Mouse (Mus musculus) ES-Bruce4 (cell line): Measurements from ENCODE around the gene Rtl8c. TPM values are rescaled to one million over a fixed set of nuclear protein-coding genes. Genes with fewer than 3 reads are reported as not detected.
"Not testable (repeated sequence)": the region's sequence is repeated elsewhere in the genome, so short reads cannot be mapped to it uniquely, and the experiment has no call there.

Experiments used
- H3K27ac ChIP-seq: 2 replicates; pipeline ENCODE4 v1.5.1; 2012; ENCODE audit warnings: low read length, inconsistent platforms; ENCODE audit not compliant: insufficient read depth
- H3K27me3 ChIP-seq: 2 replicates; pipeline ENCODE4 v1.6.1; 2012; ENCODE audit warnings: mild to moderate bottlenecking, low read length, inconsistent platforms; ENCODE audit not compliant: control insufficient read depth, poor library complexity, insufficient read depth, severe bottlenecking
- H3K36me3 ChIP-seq: 2 replicates; pipeline ENCODE4 v1.6.1; 2012; ENCODE audit warnings: inconsistent platforms, mild to moderate bottlenecking, low read length, moderate library complexity; ENCODE audit not compliant: control insufficient read depth, poor library complexity, insufficient read depth, severe bottlenecking
- H3K4me1 ChIP-seq: one replicate; pipeline ENCODE4 v1.8.1; 2011; ENCODE audit warnings: low read length; ENCODE audit not compliant: control insufficient read depth, insufficient read depth
- H3K4me3 ChIP-seq: 2 replicates; pipeline ENCODE4 v1.5.1; 2011; ENCODE audit warnings: low read depth, mild to moderate bottlenecking, low read length
- H3K9ac ChIP-seq: 2 replicates; pipeline ENCODE4 v1.6.1; 2012; ENCODE audit warnings: low read depth, mild to moderate bottlenecking, inconsistent platforms; ENCODE audit not compliant: poor library complexity, severe bottlenecking
- H3K9me3 ChIP-seq: replicated peaks from 2 replicates; pipeline ENCODE4 v1.6.1; 2012; ENCODE audit warnings: mild to moderate bottlenecking, low read length, inconsistent platforms; ENCODE audit not compliant: control insufficient read depth, poor library complexity, insufficient read depth, severe bottlenecking
- CTCF ChIP-seq: IDR thresholded peaks from one replicate; pipeline ENCODE4 v1.8.1; 2011; ENCODE audit warnings: low read depth, low read length
- EP300 ChIP-seq: IDR thresholded peaks from 2 replicates; pipeline ENCODE4 v1.6.1; 2011; ENCODE audit warnings: low read depth, low read length; ENCODE audit not compliant: insufficient read depth
- POLR2A ChIP-seq: IDR thresholded peaks from one replicate; pipeline ENCODE4 v1.8.1; 2011; ENCODE audit warnings: low read length; ENCODE audit not compliant: insufficient read depth
- polyA plus RNA-seq: library from polyadenylated mRNA; stranded (reverse); fragments of >200 nt; gene quantifications from 2 replicates; pipeline ENCODE4 v1.2.4, GENCODE M21; 2011; ENCODE audit warnings: low read depth; ENCODE audit not compliant: missing spikeins, insufficient read depth, insufficient read length

Rtl8c gene
- polyA plus RNA-seq, 1 experiment = 7.0 TPM

GRCm38 (mm10) chrX:53645885-53646284 is 38.1 kb downstream of the Rtl8c start:
- H3K4me1 ChIP-seq = no peaks in the 10 kb centered on the region
- H3K36me3 ChIP-seq = no peaks in the 10 kb centered on the region
- H3K9me3 ChIP-seq = no peaks in the 10 kb centered on the region
- no peaks in the 10 kb centered on the region for H3K27me3 ChIP-seq
- H3K9ac ChIP-seq = no peak overlapping the region
- H3K4me3 ChIP-seq = no peak overlapping the region
- H3K27ac ChIP-seq = no peak overlapping the region
- TF ChIP-seq EP300 (no peak), CTCF (no peak), POLR2A (no peak)

DNA sequence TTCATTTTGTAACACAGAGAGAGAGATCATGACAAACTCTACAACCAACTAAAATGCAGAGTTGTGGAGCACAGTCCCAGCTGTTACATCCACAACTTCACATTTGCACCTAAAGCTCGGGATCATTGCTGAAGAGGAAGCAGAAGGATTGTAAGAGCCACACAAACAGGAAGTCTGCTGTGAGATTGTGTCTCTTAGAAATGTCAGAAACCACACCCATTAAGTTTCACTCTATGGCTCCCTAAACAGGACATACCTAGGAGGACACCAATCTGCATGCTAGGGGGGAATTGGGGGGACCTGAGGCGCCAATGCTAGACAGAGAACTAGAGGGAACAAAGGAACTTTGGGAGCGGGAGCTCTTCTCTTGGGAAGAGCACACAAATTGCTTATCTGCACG is 45.1 kb downstream of the Rtl8c start:
- not testable (repeated sequence) for H3K27ac ChIP-seq, H3K36me3 ChIP-seq, H3K4me1 ChIP-seq, H3K4me3 ChIP-seq, H3K27me3 ChIP-seq, H3K9ac ChIP-seq, H3K9me3 ChIP-seq

Other genes starting within 250 kb of the Rtl8c start
- 11.3 and 12.1 TPM in 2 replicates for gene Mospd1, start 237.5 kb upstream of the Rtl8c start, polyA plus RNA-seq
- gene Etd, start 173.1 kb upstream of the Rtl8c start, polyA plus RNA-seq = not detected in 2 replicates
- not detected in 2 replicates for gene Gm14597, start 947 bp downstream of the Rtl8c start, polyA plus RNA-seq
- gene Rtl8a, start 35.6 kb downstream of the Rtl8c start, polyA plus RNA-seq = 12.2 and 17.0 TPM in 2 replicates
- 9.0 and 12.1 TPM in 2 replicates for gene Rtl8b, start 62.4 kb downstream of the Rtl8c start, polyA plus RNA-seq
- gene 4930502E18Rik, start 116.8 kb downstream of the Rtl8c start, polyA plus RNA-seq = 0.62 TPM in 1 of 2 replicates, not detected in the other
- gene 1700013H16Rik, start 149.8 kb downstream of the Rtl8c start, polyA plus RNA-seq = not detected in 2 replicates
- 2.1 and 2.7 TPM in 2 replicates for gene Zfp36l3, start 168.4 kb downstream of the Rtl8c start, polyA plus RNA-seq
- not detected in 2 replicates for gene Xlr, start 189.7 kb downstream of the Rtl8c start, polyA plus RNA-seq